Mouse (Mus musculus) MEL (cell line): ENCODE results near the gene Vmn1r195. TPM values are rescaled to one million over a fixed set of nuclear protein-coding genes. Genes with fewer than 3 reads are reported as not detected.

Experiments used
- DNase-seq: peaks from one replicate; pipeline ENCODE4 v3.0.0; 2011; ENCODE audit warnings: low read depth, low spot score
- H3K27ac ChIP-seq: 2 replicates; pipeline ENCODE4 v1.5.1; 2012; ENCODE audit warnings: low read depth, mild to moderate bottlenecking, control low read depth, low read length, moderate library complexity; ENCODE audit not compliant: control insufficient read depth
- H3K27me3 ChIP-seq, 2 experiments: fragments of 150-350 bp in 1 of 2; sonication (generic) in 1 of 2; 2 replicates each; pipeline ENCODE4 v1.6.1; 2012; ENCODE audit warnings: low read length in 2 of 2, mild to moderate bottlenecking in 2 of 2, improper control_type of control experiment in 1 of 2, moderate library complexity in 1 of 2; ENCODE audit not compliant: insufficient read depth in 2 of 2, control insufficient read depth in 1 of 2
- H3K36me3 ChIP-seq, 2 experiments: 2 replicates each; pipeline ENCODE4 v1.6.1; 2012 to 2014; ENCODE audit warnings: low read length in 2 of 2, improper control_type of control experiment in 1 of 2, inconsistent platforms in 1 of 2, mild to moderate bottlenecking in 1 of 2; ENCODE audit not compliant: insufficient read depth in 2 of 2, control insufficient read depth in 1 of 2
- H3K4me1 ChIP-seq, 2 experiments: fragments of 150-350 bp in 1 of 2; sonication (generic) in 1 of 2; 2 replicates each; pipeline ENCODE4 v1.6.1; 2012; ENCODE audit warnings: low read length in 2 of 2, improper control_type of control experiment in 1 of 2, mild to moderate bottlenecking in 1 of 2; ENCODE audit not compliant: insufficient read depth in 2 of 2, control insufficient read depth in 1 of 2
- H3K4me3 ChIP-seq, 2 experiments: fragments of 150-350 bp in 1 of 2; sonication (generic) in 1 of 2; 2 replicates each; pipeline ENCODE4 v1.5.1; 2012; ENCODE audit warnings: low read depth in 2 of 2, low read length in 2 of 2, mild to moderate bottlenecking in 2 of 2, moderate library complexity in 2 of 2, control low read depth in 1 of 2, improper control_type of control experiment in 1 of 2; ENCODE audit not compliant: control insufficient read depth in 1 of 2, insufficient read depth in 1 of 2
- H3K79me2 ChIP-seq: 2 replicates; pipeline ENCODE4 v1.6.1; 2012; ENCODE audit warnings: mild to moderate bottlenecking, low read length, moderate library complexity; ENCODE audit not compliant: control insufficient read depth, poor library complexity, insufficient read depth
- H3K9ac ChIP-seq: 2 replicates; pipeline ENCODE4 v1.6.1; 2012; ENCODE audit warnings: low read depth, mild to moderate bottlenecking, control low read depth, low read length, moderate library complexity; ENCODE audit not compliant: control insufficient read depth, poor library complexity, severe bottlenecking
- H3K9me3 ChIP-seq: fragments of 150-350 bp; sonication (generic); replicated peaks from 2 replicates; pipeline ENCODE4 v1.6.1; 2012; ENCODE audit warnings: mild to moderate bottlenecking, low read length, improper control_type of control experiment, moderate library complexity; ENCODE audit not compliant: insufficient read depth
- CHD1 ChIP-seq: IDR thresholded peaks from 2 replicates; pipeline ENCODE4 v1.6.1; 2012; ENCODE audit warnings: low read depth, mild to moderate bottlenecking, inconsistent platforms, low read length, improper control_type of control experiment
- ELF1 ChIP-seq: IDR thresholded peaks from 2 replicates; pipeline ENCODE4 v1.6.1; 2014; ENCODE audit warnings: low read depth, mild to moderate bottlenecking, inconsistent platforms, low read length, improper control_type of control experiment, moderate library complexity
- GABPA ChIP-seq: IDR thresholded peaks from 2 replicates; pipeline ENCODE4 v1.6.1; 2012; ENCODE audit warnings: low read depth, mild to moderate bottlenecking, inconsistent platforms, low read length, improper control_type of control experiment, moderate library complexity
- GATA1 ChIP-seq: IDR thresholded peaks from 2 replicates; pipeline ENCODE4 v1.6.1; 2011; ENCODE audit warnings: low read depth, low read length, improper control_type of control experiment
- HCFC1 ChIP-seq: IDR thresholded peaks from 2 replicates; pipeline ENCODE4 v1.6.1; 2012; ENCODE audit warnings: low read depth, mild to moderate bottlenecking, inconsistent platforms, low read length, improper control_type of control experiment, moderate library complexity
- JUND ChIP-seq: IDR thresholded peaks from 2 replicates; pipeline ENCODE4 v1.6.1; 2011; ENCODE audit warnings: low read depth, mild to moderate bottlenecking, improper control_type of control experiment, low read length
- KAT2A ChIP-seq: conservative IDR thresholded peaks from 2 replicates; pipeline ENCODE4 v1.6.1; 2012; ENCODE audit warnings: low read depth, low read length, improper control_type of control experiment, inconsistent platforms
- MAFK ChIP-seq: IDR thresholded peaks from 2 replicates; pipeline ENCODE4 v1.6.1; 2011; ENCODE audit warnings: low read depth, mild to moderate bottlenecking, low read length, improper control_type of control experiment, borderline replicate concordance
- MAX ChIP-seq: IDR thresholded peaks from 2 replicates; pipeline ENCODE4 v1.6.1; 2011; ENCODE audit warnings: low read length, improper control_type of control experiment
- MAZ ChIP-seq: IDR thresholded peaks from 2 replicates; pipeline ENCODE4 v1.6.1; 2012; ENCODE audit warnings: low read depth, mild to moderate bottlenecking, inconsistent platforms, low read length, improper control_type of control experiment
- MEF2A ChIP-seq: IDR thresholded peaks from 2 replicates; pipeline ENCODE4 v1.6.1; 2014; ENCODE audit warnings: low read depth, mild to moderate bottlenecking, inconsistent platforms, low read length, improper control_type of control experiment; ENCODE audit not compliant: poor library complexity, insufficient replicate concordance, severe bottlenecking; ENCODE audit errors: extremely low read depth
- MXI1 ChIP-seq: IDR thresholded peaks from 2 replicates; pipeline ENCODE4 v1.6.1; 2011; ENCODE audit warnings: mild to moderate bottlenecking, low read depth, low read length, improper control_type of control experiment
- MYB ChIP-seq: IDR thresholded peaks from 2 replicates; pipeline ENCODE4 v1.6.1; 2011; ENCODE audit warnings: mild to moderate bottlenecking, low read depth, low read length, improper control_type of control experiment
- MYC ChIP-seq: IDR thresholded peaks from 2 replicates; pipeline ENCODE4 v1.6.1; 2011; ENCODE audit warnings: low read depth, mild to moderate bottlenecking, low read length, improper control_type of control experiment, moderate library complexity
- NELFE ChIP-seq: IDR thresholded peaks from 2 replicates; pipeline ENCODE4 v1.6.1; 2011; ENCODE audit warnings: low read depth, low read length, improper control_type of control experiment
- NRF1 ChIP-seq: IDR thresholded peaks from 2 replicates; pipeline ENCODE4 v1.6.1; 2014; ENCODE audit warnings: low read depth, mild to moderate bottlenecking, inconsistent platforms, low read length, improper control_type of control experiment, moderate library complexity; ENCODE audit not compliant: poor library complexity, insufficient read depth, severe bottlenecking
- POLR2A ChIP-seq, 2 experiments: IDR thresholded peaks; 2 replicates each; pipeline ENCODE4 v1.6.1; 2011 to 2012; ENCODE audit warnings: low read length in 2 of 2, mild to moderate bottlenecking in 2 of 2, control low read depth in 1 of 2, improper control_type of control experiment in 1 of 2, low read depth in 1 of 2, moderate library complexity in 1 of 2; ENCODE audit not compliant: control insufficient read depth in 1 of 2, insufficient read depth in 1 of 2, poor library complexity in 1 of 2
- POLR2AphosphoS2 ChIP-seq: IDR thresholded peaks from 2 replicates; pipeline ENCODE4 v1.6.1; 2011; ENCODE audit warnings: low read length, improper control_type of control experiment
- POLR2AphosphoS5 ChIP-seq: IDR thresholded peaks from 2 replicates; pipeline ENCODE4 v1.6.1; 2012; ENCODE audit warnings: low read depth, borderline replicate concordance, mild to moderate bottlenecking, inconsistent platforms, low read length, moderate library complexity, mixed read lengths
- RAD21 ChIP-seq: IDR thresholded peaks from 2 replicates; pipeline ENCODE4 v1.6.1; 2011; ENCODE audit warnings: mild to moderate bottlenecking, low read depth, low read length, improper control_type of control experiment
- RCOR1 ChIP-seq: IDR thresholded peaks from 2 replicates; pipeline ENCODE4 v1.6.1; 2012; ENCODE audit warnings: low read depth, mild to moderate bottlenecking, inconsistent platforms, low read length, improper control_type of control experiment
- SIN3A ChIP-seq: IDR thresholded peaks from 2 replicates; pipeline ENCODE4 v1.6.1; 2012; ENCODE audit warnings: low read length, improper control_type of control experiment, inconsistent platforms
- SMC3 ChIP-seq: IDR thresholded peaks from 2 replicates; pipeline ENCODE4 v1.6.1; 2011; ENCODE audit warnings: low read depth, low read length, improper control_type of control experiment
- TAL1 ChIP-seq: IDR thresholded peaks from 2 replicates; pipeline ENCODE4 v1.6.1; 2012; ENCODE audit warnings: mild to moderate bottlenecking, inconsistent platforms, low read length, moderate library complexity, mixed read lengths
- TCF12 ChIP-seq: IDR thresholded peaks from 2 replicates; pipeline ENCODE4 v1.6.1; 2014; ENCODE audit warnings: low read depth, mild to moderate bottlenecking, inconsistent platforms, low read length, improper control_type of control experiment, moderate library complexity
- USF2 ChIP-seq, 2 experiments: IDR thresholded peaks; 2 replicates each; pipeline ENCODE4 v1.6.1; 2011 to 2012; ENCODE audit warnings: improper control_type of control experiment in 2 of 2, low read length in 2 of 2, borderline replicate concordance in 1 of 2, inconsistent platforms in 1 of 2, low read depth in 1 of 2, mild to moderate bottlenecking in 1 of 2; ENCODE audit not compliant: insufficient read depth in 1 of 2
- ZC3H11A ChIP-seq: IDR thresholded peaks from 2 replicates; pipeline ENCODE4 v1.6.1; 2012; ENCODE audit warnings: low read depth, mild to moderate bottlenecking, inconsistent platforms, low read length, improper control_type of control experiment
- polyA plus RNA-seq, 2 experiments: library from polyadenylated mRNA; stranded (reverse) in 1 of 2; unstranded in 1 of 2; fragments of >175 nt in 1 of 2; fragments of >200 nt in 1 of 2; gene quantifications; 2 replicates each; pipeline versions ENCODE4 v1.2.1 to v1.2.4; 2012; ENCODE audit warnings: low replicate concordance in 2 of 2, low read depth in 1 of 2; ENCODE audit not compliant: insufficient read length in 2 of 2, insufficient read depth in 1 of 2, missing spikeins in 1 of 2
- total RNA-seq: library from RNA; depleted of rRNA; stranded (reverse); fragments of 300-350 nt; gene quantifications from 2 replicates; pipeline ENCODE4 v1.2.3, GENCODE M21; 2012

Vmn1r195 gene
- total and polyA plus RNA-seq, 3 experiments, result not detected

GRCm38 (mm10) chr13:22320091-22320490, 49.8 kb downstream of the Vmn1r195 start:
- Histone ChIP-seq H3K27ac (no peak overlapping the region), H3K4me1 (no peaks in the 10 kb centered on the region), H3K36me3 (no peaks in the 10 kb centered on the region), H3K4me3 (no peak overlapping the region), H3K27me3 (no peaks in the 10 kb centered on the region), H3K79me2 (no peaks in the 10 kb centered on the region), H3K9ac (no peak overlapping the region), H3K9me3 (no peaks in the 10 kb centered on the region)
- no peak for DNase-seq
- TF ChIP-seq SIN3A (no peak), TCF12 (no peak), NELFE (no peak), RAD21 (no peak), GABPA (no peak), HCFC1 (no peak), TAL1 (no peak), MYB (no peak), RCOR1 (no peak), USF2 (IDR thresholded peaks at IDR 0.05; ENCODE audit: borderline replicate concordance in 1 of 2, insufficient read depth in 1 of 2, low read depth in 1 of 2, low read length in 2 of 2) (no peak), SMC3 (no peak), MAFK (no peak), CHD1 (no peak), MYC (no peak), MXI1 (no peak), POLR2A (IDR thresholded peaks at IDR 0.05; ENCODE audit: control insufficient read depth in 1 of 2, insufficient read depth in 1 of 2, low read depth in 1 of 2, low read length in 2 of 2, poor library complexity in 1 of 2) (no peak), JUND (no peak), MAZ (no peak), ZC3H11A (no peak), POLR2AphosphoS2 (no peak)

- Histone ChIP-seq H3K9ac (no peak within 1 kb of the TSS), H3K79me2 (no peaks in the 10 kb centered on the region), H3K27me3 (no peaks in the 10 kb centered on the region), H3K36me3 (no peaks in the 10 kb centered on the region), H3K27ac (no peak within 1 kb of the TSS), H3K4me3 (no peak within 1 kb of the TSS), H3K9me3 (no peaks in the 10 kb centered on the region), H3K4me1 (no peaks in the 10 kb centered on the region)
- no peak for TF ChIP-seq POLR2AphosphoS2
- no peak for TF ChIP-seq RAD21
- TF ChIP-seq ZC3H11A, result no peak
- TF ChIP-seq KAT2A, result no peak
- TF ChIP-seq NELFE, result no peak
- TF ChIP-seq POLR2A (IDR thresholded peaks at IDR 0.05; ENCODE audit: control insufficient read depth in 1 of 2, insufficient read depth in 1 of 2, low read depth in 1 of 2, low read length in 2 of 2, poor library complexity in 1 of 2), result no peak
- TF ChIP-seq HCFC1, result no peak
- TF ChIP-seq POLR2AphosphoS5, result no peak
- TF ChIP-seq SMC3, result no peak
- no peak for TF ChIP-seq ELF1
- no peak for TF ChIP-seq GATA1
- no peak for TF ChIP-seq NRF1
- TF ChIP-seq RCOR1, result no peak
- TF ChIP-seq TCF12, result no peak
- TF ChIP-seq MEF2A, result no peak
- TF ChIP-seq MAZ, result no peak
- no peak for TF ChIP-seq MAX
- no peak for TF ChIP-seq JUND
- no peak for TF ChIP-seq SIN3A
- no peak for DNase-seq
Observed at GRCm38 (mm10) chr13:22324289-22324688, 54.0 kb downstream of the Vmn1r195 start, which contains the start of gene Vmn1r197. TSS of gene Vmn1r197 (plus strand) at chr13:22324589.
